Mouse (Mus musculus): ENCODE results near the gene Gm49711. TPM values are rescaled to one million over a fixed set of nuclear protein-coding genes. Genes with fewer than 3 reads are reported as not detected.

Gm49711 gene
- total RNA-seq, 2 experiments from 2014 or later: not detected

DNA sequence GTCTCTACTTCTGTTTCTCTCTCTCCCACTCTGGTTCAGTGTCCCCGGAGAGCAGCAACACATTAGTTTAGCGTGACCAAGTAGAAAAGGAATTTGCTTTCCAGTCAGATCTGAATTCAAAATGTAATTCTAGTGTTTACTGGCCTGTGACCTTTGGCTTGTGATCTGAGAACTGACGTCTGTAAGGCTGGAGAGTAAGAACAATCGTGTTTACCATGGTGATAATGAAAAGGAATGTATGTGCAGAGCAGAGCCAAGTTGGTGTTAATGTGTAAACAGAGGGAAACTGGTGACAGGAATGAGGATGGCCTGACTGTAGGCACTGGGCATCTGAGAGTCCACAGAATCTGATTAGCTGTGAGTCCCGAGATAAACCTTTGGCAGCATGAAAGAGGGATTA, 176.4 kb downstream of the Gm49711 start:
- no peak for ATAC-seq (replicated peaks; ENCODE audit: low FRiP score, poor library complexity, severe bottlenecking)

DNA sequence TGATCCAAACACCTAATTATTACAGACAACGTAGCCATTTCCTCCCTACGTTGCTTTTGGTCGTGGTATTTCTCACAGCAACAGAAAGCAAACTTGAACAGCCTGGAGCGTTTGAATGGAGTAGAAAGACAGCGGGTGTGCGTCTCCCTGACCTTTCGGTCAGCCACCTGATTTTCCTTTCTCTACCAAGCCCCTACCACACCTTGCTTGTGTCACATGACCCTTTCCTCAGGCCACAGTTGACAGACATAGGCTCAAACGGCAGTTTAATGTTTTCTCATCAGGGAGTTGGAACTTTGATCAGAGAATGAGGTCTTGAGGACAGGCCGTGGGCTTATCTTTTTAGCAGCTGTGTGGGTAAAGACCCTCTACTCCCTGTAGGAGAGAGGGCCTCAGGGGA, 177.1 kb downstream of the Gm49711 start:
- no peak for ATAC-seq (replicated peaks; ENCODE audit: low FRiP score, poor library complexity, severe bottlenecking)

Other genes starting within 250 kb of the Gm49711 start
- gene Mrps6, start within 50 bp of the Gm49711 start, total RNA-seq (2015; ENCODE audit: low replicate concordance): not detected in 2 replicates
- 2.4 and 5.5 TPM in 2 replicates for gene Mrps6, start within 50 bp of the Gm49711 start, total RNA-seq (2017; ENCODE audit: low replicate concordance)
- gene Slc5a3, start within 50 bp of the Gm49711 start, total RNA-seq (2015; ENCODE audit: low replicate concordance): under 0.01 and 0.21 TPM in 2 replicates
- gene Slc5a3, start within 50 bp of the Gm49711 start, total RNA-seq (2017; ENCODE audit: low replicate concordance): 0.28 and 0.43 TPM in 2 replicates
- 0.63 TPM in 1 of 2 replicates, not detected in the other for gene Kcne2, start 234.1 kb downstream of the Gm49711 start, total RNA-seq (2015; ENCODE audit: low replicate concordance)
- not detected in 2 replicates for gene Kcne2, start 234.1 kb downstream of the Gm49711 start, total RNA-seq (2017; ENCODE audit: low replicate concordance)
- 15.3 and 15.4 TPM in 2 replicates for gene Smim11, start 243.0 kb downstream of the Gm49711 start, total RNA-seq (2015; ENCODE audit: low replicate concordance)
- 26.5 and 32.6 TPM in 2 replicates for gene Smim11, start 243.0 kb downstream of the Gm49711 start, total RNA-seq (2017; ENCODE audit: low replicate concordance)

All from erythroblast, adult 5-6 weeks (primary cell).